Comparison of ENCODE assay signal across 9 mouse cellular contexts in the genomic region with DNA sequence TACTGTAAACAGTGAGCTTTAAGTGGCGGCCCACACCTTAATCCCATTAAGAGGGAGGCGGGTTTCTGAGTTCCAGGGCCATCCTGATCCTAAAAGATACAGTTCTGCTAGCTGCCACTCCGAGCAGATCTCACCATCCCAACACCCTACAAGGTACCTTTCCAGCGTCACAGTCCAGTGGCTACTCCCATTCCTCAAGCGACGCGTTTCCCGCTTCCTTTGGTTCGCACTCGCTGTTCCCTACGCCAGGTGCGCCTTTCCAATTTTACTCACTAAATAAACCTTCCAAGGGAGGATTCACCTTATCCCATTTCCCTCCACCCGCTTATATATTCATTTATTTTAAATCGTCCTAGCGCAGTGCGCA. TPM values are rescaled to one million over a fixed set of nuclear protein-coding genes. Genes with fewer than 3 reads are reported as not detected.
A peak's percentile ranks its signal among the peaks of the same experiment; 100 is the strongest.
DNase-seq lines count a peak whose midpoint lies in the region; ATAC-seq and TF ChIP-seq lines count a peak whose summit lies in the region.
"Had no signal": no experiment of that assay in that cellular context is flagged by ENCODE, and none has a peak within 500 bp of the region (broad histone marks: within the 10 kb centered on the region; RNA-seq: fewer than 3 reads in every experiment).

No protein-coding gene starts in this region.

- H3K36me3 ChIP-seq in heart, embryonic 11.5 days (ENCODE audit: control insufficient read depth, insufficient read depth, low read length) = peaks cover 17% of the 10 kb centered on the region
- H3K36me3 ChIP-seq in E14TG2a.4 (ENCODE audit: insufficient read depth, low read length) = peaks cover 73% of the 10 kb centered on the region
- H3K36me3 ChIP-seq in forebrain, embryonic 14.5 days (ENCODE audit: control insufficient read depth, insufficient read depth, low read length) = peaks cover 67% of the 10 kb centered on the region

- WGBS in heart, embryonic 11.5 days (ENCODE audit: insufficient replicate concordance) = under 1% methylated on average over 16 of the region's 16 CpGs
- WGBS in forebrain, embryonic 14.5 days = under 1% methylated on average over 16 of the region's 16 CpGs

- H3K27ac ChIP-seq in heart, embryonic 11.5 days (ENCODE audit: low read depth, low read length) = peak overlapping the region; percentile 59; the same call in 1 of the 2 replicates
- peak overlapping the region; percentile 70; the same call in 1 of the 2 replicates for H3K27ac ChIP-seq in forebrain, embryonic 14.5 days (ENCODE audit: low read depth, low read length)

- peak overlapping the region; percentile 88 for H3K4me3 ChIP-seq in heart, embryonic 11.5 days (ENCODE audit: low read depth, low read length)
- H3K4me3 ChIP-seq in E14TG2a.4 (replicated peaks; ENCODE audit: low read length) = peak overlapping the region; percentile 95
- peak overlapping the region; percentile 77 for H3K4me3 ChIP-seq in forebrain, embryonic 14.5 days (ENCODE audit: low read depth, low read length)

- peak; percentile 11 for ATAC-seq in heart, embryonic 11.5 days (replicated peaks; ENCODE audit: insufficient number of reproducible peaks, low FRiP score, low TSS enrichment)
- ATAC-seq in forebrain, embryonic 14.5 days = peak; percentile 30

- no peak for TF ChIP-seq CTCF in E14TG2a.4 (conservative IDR thresholded peaks at IDR 0.05; ENCODE audit: low read length)

- no peaks in the 10 kb centered on the region for H3K9me3 ChIP-seq in heart, embryonic 11.5 days (replicated peaks; ENCODE audit: control insufficient read depth, low read length)
- no peaks in the 10 kb centered on the region for H3K9me3 ChIP-seq in E14TG2a.4 (ENCODE audit: low read length)
- H3K9me3 ChIP-seq in forebrain, embryonic 14.5 days (replicated peaks; ENCODE audit: control insufficient read depth, low read length) = no peaks in the 10 kb centered on the region

- no peak for DNase-seq in heart, postnatal 4 days
- DNase-seq in forebrain, embryonic 14.5 days (ENCODE audit: low spot score) = no peak
- peak; percentile 34 for DNase-seq in lung, postnatal 36 days
- DNase-seq in layer of hippocampus, adult 9-11 months = no peak
- no peak for DNase-seq in spleen, postnatal 14 days (ENCODE audit: low spot score in 2 of 2)
- DNase-seq in MN1 (ENCODE audit: low spot score) = no peak

- H3K27me3 ChIP-seq in heart, embryonic 11.5 days (ENCODE audit: control insufficient read depth, insufficient read depth, low read length) = no peaks in the 10 kb centered on the region
- H3K27me3 ChIP-seq in E14TG2a.4 (ENCODE audit: insufficient read depth, low read length) = no peaks in the 10 kb centered on the region
- no peaks in the 10 kb centered on the region for H3K27me3 ChIP-seq in forebrain, embryonic 14.5 days (replicated peaks; ENCODE audit: control insufficient read depth, insufficient read depth, low read length)

- peaks cover 6% of the 10 kb centered on the region for H3K4me1 ChIP-seq in heart, embryonic 11.5 days (ENCODE audit: control insufficient read depth, insufficient read depth, low read length)
- H3K4me1 ChIP-seq in E14TG2a.4 (replicated peaks; ENCODE audit: low read depth, low read length) = peaks cover 74% of the 10 kb centered on the region
- H3K4me1 ChIP-seq in forebrain, embryonic 14.5 days (ENCODE audit: control insufficient read depth, insufficient read depth, low read length) = peaks cover 8% of the 10 kb centered on the region

- H3K4me2 ChIP-seq in heart, embryonic 11.5 days = peak overlapping the region; percentile 83
- H3K4me2 ChIP-seq in forebrain, embryonic 14.5 days (ENCODE audit: low read length) = peak overlapping the region; percentile 89

- H3K9ac ChIP-seq in heart, embryonic 11.5 days (ENCODE audit: low read depth, low read length) = peak overlapping the region; percentile 82
- H3K9ac ChIP-seq in forebrain, embryonic 14.5 days (ENCODE audit: low read length) = peak overlapping the region; percentile 79

RNA-seq across cellular contexts. Expression of a gene that starts 0.5 kb away (rescaled TPM):
- 42.1 and 42.6 TPM in 2 replicates for polyA plus RNA-seq in heart, embryonic 11.5 days (2014; fragmentation: Nextera tagmentation; extraction: Ambion mirVana)
- 10 to 100 TPM; 63.7 to 77.8 TPM for total RNA-seq in heart, postnatal 4 days (2021)
- 43.0 and 59.2 TPM in 2 replicates for polyA plus RNA-seq in forebrain, embryonic 14.5 days (2014; fragmentation: Nextera tagmentation; extraction: Ambion mirVana)

RNA-seq across cellular contexts. Expression of a gene that starts 13.8 kb away (rescaled TPM):
- polyA plus RNA-seq in heart, embryonic 11.5 days (2014; fragmentation: Nextera tagmentation; extraction: Ambion mirVana) = 1.4 TPM in 2 replicates
- 1 to 10 TPM; 2.1 to 3.0 TPM for total RNA-seq in heart, postnatal 4 days (2021)
- 3.1 and 3.9 TPM in 2 replicates for polyA plus RNA-seq in forebrain, embryonic 14.5 days (2014; fragmentation: Nextera tagmentation; extraction: Ambion mirVana)

RNA-seq across cellular contexts. Expression of a gene that starts 17.2 kb away (rescaled TPM):
- 0.70 and 0.87 TPM in 2 replicates for polyA plus RNA-seq in heart, embryonic 11.5 days (2014; fragmentation: Nextera tagmentation; extraction: Ambion mirVana)
- 1 to 10 TPM; 1.1 to 2.1 TPM for total RNA-seq in heart, postnatal 4 days (2021)
- 61.6 and 68.0 TPM in 2 replicates for polyA plus RNA-seq in forebrain, embryonic 14.5 days (2014; fragmentation: Nextera tagmentation; extraction: Ambion mirVana)

RNA-seq across cellular contexts. Expression of a gene that starts 28.3 kb away (rescaled TPM):
- 27.9 and 32.1 TPM in 2 replicates for polyA plus RNA-seq in heart, embryonic 11.5 days (2014; fragmentation: Nextera tagmentation; extraction: Ambion mirVana)
- 10 to 100 TPM; 13.6 to 14.0 TPM for total RNA-seq in heart, postnatal 4 days (2021)
- polyA plus RNA-seq in forebrain, embryonic 14.5 days (2014; fragmentation: Nextera tagmentation; extraction: Ambion mirVana) = 5.6 and 5.9 TPM in 2 replicates
- total RNA-seq: hematopoietic stem cell, adult 5-6 weeks had no signal

Comparison
In these comparisons a context has a peak if more than half of its experiments do, and no peak if none do; other contexts are left out.
1. RNA of a gene that starts 17.2 kb away (polyA plus RNA-seq): 61.6 to 68.0 TPM in forebrain, embryonic 14.5 days; 0.70 to 0.87 TPM in heart, embryonic 11.5 days; every median in the first group is over 10 times any median in the second.
2. Peak in every context shown above with its lines, with median percentiles within 50 percentile points of each other: H3K4me3 ChIP-seq.